Mouse (Mus musculus) megakaryocyte, embryonic 14.5 days (primary cell): Measurements from ENCODE around the gene Ptn.

ENCODE experiments used
- FLI1 ChIP-seq: IDR thresholded peaks from 2 replicates; pipeline ENCODE4 v1.6.1; 2012; ENCODE audit warnings: low read length, inconsistent platforms, mixed read lengths
- GATA1 ChIP-seq: IDR thresholded peaks from 3 replicates; pipeline ENCODE4 v1.6.1; 2012; ENCODE audit warnings: mixed read lengths, low read length, inconsistent platforms, borderline replicate concordance

DNA sequence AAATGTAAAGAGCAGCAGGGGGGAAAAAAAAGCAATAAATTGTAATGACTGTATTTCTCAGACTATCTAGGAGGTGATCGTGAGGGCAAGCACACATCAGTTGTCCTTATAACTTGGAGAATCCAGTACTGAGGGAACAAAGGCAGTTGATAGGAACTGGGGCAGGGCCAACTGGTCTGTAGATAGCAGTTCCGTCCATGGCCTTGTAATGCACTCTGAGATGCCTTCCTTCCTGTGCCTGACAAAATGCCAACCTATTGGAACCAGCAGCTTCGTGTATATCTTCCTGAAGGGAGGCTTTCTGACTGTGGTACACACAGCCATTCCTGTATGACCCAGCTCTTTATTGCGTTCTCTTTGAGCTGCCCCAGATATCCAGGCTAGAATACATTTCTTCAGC lies 27.5 kb downstream of the Ptn start:
- TF ChIP-seq GATA1 (no peak), FLI1 (no peak)
